Mouse (Mus musculus) brain, embryonic 14.5 days (tissue): Measurements from ENCODE around the gene Wdr95. TPM values are rescaled to one million over a fixed set of nuclear protein-coding genes. Genes with fewer than 3 reads are reported as not detected.

Experiments used
- DNase-seq: peaks from one replicate; pipeline ENCODE4 v3.0.0-alpha.2; 2011; ENCODE audit warnings: low read depth
- CTCF ChIP-seq: fragments of 200-500 bp; IDR thresholded peaks from 2 replicates; pipeline ENCODE4 v1.5.1; 2012; ENCODE audit warnings: inconsistent platforms, mild to moderate bottlenecking, moderate library complexity, borderline replicate concordance; ENCODE audit not compliant: insufficient read depth, insufficient read length; ENCODE audit errors: extremely low read depth
- POLR2A ChIP-seq: fragments of 200-500 bp; IDR thresholded peaks from 2 replicates; pipeline ENCODE4 v1.6.1; 2012; ENCODE audit warnings: mild to moderate bottlenecking, inconsistent platforms, borderline replicate concordance; ENCODE audit not compliant: poor library complexity, insufficient read depth, insufficient read length, severe bottlenecking; ENCODE audit errors: extremely low read depth
- polyA plus RNA-seq: library from polyadenylated mRNA; depleted of rRNA; stranded (reverse); fragments of >200 nt; gene quantifications from 2 replicates; pipeline ENCODE4 v1.2.3, GENCODE M21; 2012

Wdr95 gene
- polyA plus RNA-seq, 1 experiment, result 0.37 TPM

DNA sequence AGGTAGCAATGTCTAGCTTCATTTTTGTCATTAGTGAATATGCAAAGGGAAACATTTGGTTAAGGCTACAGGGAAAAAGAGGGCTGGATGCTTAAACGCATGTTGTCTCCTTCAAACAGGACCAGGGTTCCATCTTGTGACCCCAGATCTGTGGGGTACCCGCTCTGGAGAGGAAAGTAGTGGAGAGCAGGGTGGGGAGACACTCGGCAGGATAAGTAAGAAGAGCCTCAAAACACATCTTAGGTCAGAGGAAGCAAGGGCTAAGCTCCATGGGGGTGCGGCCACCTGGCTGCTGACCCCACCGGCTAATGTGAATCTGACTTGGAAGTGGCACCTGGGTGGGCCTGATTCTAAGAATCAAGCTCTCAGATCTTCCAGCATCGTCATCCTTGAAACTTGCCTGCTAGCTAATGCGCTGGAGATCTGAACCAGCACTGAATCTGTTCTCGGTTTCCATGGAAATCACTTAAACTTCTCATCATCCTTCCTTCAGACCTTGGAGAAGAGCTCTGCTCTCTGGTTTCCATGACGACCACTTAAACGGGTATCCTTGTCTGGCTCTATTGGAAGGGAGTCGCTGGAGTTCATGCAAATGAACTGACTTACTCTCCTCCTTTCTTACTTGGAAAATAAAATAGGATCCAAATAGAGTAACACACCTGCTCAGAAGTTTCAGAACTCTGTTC is 32.6 kb downstream of the Wdr95 start:
- DNase-seq, result peak; percentile 96
- TF ChIP-seq POLR2A (no peak), CTCF (no peak)

DNA sequence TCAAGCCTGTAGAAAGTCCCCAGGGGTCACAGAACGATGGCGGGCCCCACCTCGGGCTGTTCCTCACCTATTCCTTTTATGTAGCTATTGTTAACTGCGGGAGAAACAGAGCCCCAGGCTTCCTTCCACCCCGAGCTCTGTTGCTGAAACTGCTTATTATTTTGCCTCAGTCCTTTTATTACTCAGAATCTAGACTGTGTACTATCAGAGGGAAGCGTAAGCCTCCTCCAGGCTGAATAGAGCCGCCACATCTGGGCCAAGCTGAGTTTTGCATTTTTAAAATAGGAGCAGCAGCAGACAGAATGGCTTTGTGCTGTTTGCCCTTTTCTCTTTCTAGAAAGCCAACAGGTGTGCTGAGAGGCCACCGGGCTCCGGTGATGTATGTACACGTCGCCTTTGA is 37.5 kb downstream of the Wdr95 start:
- TF ChIP-seq CTCF (no peak), POLR2A (no peak)
- DNase-seq, result peak; percentile 51

DNA sequence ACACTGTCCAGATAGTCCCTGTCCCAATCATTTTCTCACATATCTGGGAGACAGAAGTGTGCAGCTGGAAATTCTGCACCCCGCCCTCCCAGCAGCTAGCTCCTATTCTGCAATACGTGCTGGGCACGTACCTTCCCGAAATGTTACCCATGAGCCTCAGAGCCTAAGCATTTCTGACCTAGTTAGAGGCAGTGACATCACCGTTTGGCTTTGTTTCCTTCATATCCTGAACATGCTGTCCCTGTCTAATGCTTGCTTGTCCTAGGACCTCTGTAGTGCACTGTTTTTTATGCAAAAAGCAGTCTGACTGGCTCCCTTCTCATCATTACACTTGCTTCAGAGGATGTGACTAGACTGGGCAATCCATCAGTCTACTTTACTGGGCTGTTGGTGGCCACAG is 38.5 kb downstream of the Wdr95 start:
- DNase-seq, result peak; percentile 59
- no peak for TF ChIP-seq POLR2A
- TF ChIP-seq CTCF, result no peak

DNA sequence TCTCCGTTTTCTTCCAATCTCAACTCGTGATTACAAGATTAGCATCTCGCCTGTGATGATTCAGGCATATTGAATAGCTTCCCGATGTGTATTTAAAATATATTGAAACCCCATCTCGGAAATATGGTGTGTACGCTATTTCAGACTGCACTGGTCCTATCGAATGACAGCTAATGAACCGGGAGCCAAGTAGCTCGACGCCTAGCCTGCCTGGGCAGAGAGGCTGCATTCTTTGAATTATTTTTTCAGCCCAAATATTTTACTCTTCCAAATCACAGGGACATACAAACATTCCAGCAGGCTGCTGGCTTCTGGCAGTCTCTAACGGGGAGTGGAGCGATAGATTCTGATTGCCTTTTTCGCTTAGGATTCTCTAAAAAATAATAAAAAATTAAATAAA is 40.5 kb downstream of the Wdr95 start:
- DNase-seq, result no peak

DNA sequence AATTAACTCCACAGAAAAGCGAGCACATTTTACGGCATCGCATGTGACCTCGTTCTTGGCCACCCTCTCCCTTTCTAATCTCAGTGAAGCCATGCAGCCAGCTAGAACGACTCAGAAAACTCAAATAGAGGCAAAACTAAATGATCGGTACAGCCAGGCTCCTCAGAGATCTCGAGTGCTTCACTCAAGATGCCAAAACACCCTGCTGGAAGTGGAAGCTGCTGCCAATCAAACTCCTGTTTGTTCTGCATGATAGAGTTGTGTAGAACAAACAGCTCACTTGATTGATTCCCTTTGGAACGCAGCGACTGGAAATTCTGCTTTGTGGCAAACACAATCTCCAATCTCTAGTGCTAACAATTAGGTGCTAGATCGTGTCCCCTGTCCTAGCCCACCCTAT is 48.5 kb downstream of the Wdr95 start:
- TF ChIP-seq CTCF, result no peak
- TF ChIP-seq POLR2A, result no peak
- DNase-seq, result peak; percentile 81

More for the DNA sequence above, 40.5 kb downstream of the Wdr95 start:
- no peak for TF ChIP-seq CTCF

DNA sequence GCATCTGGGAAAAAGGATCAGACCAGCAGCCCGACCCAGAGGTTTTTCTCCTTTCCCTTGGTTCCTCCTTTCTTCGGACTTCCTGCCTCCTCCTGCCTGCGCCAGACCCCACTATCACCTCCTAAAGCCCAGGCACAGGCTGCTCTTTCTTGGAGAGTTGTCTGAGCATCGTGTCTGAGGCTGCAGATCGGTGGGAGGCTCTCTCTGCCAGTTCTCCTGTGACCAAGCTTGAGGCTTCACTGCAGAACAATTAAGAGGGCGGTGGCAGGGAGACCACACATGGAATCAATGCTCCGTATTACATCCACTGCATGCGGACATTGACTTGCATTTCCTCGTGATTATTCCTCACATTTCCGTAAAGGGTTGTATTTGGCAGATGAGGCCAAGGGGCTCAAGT is 49.0 kb downstream of the Wdr95 start:
- DNase-seq, result peak; percentile 39
- no peak for TF ChIP-seq CTCF
- no peak for TF ChIP-seq POLR2A

DNA sequence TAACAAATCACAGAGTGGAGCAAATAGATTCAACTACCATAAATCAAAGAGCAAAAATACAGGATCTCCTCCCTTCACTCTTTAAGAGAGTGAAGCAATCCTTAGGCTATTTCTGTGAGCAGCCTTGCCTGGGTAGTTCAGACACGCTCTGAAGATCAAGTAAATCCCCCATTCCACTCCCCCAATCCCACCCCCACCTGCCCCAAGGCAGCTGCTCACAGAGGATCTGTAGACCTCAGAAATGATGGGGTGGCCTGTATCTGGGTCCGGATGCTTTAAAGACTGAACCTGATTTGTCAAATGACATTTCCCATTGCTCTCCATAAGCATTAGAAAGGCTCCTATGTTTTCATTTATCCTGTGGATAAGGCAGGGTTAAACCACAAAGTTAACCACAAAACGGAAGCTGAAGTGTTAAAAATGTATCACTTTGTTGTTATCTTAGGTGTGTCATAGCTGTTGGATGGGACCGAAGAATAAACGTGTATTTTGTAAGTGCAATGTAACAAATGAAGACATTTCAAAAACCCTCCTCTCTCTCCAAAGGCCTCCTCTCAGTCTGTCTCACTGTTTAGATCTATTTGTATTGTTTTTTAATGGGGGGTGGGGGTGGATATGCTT is 54.3 kb downstream of the Wdr95 start:
- DNase-seq, result no peak
- TF ChIP-seq POLR2A, result no peak
- TF ChIP-seq CTCF, result no peak

DNA sequence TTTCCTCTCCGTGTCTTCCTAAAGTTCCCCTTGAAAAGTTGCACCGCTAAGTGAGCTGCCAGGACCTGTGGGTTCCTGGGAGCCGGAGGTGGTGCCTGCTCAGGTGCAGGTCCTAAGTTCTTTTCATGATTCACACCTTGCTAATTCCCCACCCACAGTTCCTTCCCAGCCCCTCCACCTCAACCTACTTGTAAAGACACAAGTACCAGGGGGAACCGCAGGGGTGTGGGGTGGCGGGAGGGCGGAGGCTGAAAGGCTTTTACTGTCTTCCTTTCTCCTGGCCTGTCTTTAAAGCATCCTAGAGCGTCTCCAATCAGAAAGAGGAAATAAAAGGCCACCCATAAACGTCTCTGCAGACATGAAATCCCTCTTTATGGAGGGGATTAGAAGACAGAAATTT is 55.0 kb downstream of the Wdr95 start:
- TF ChIP-seq POLR2A (no peak), CTCF (no peak)
- no peak for DNase-seq

DNA sequence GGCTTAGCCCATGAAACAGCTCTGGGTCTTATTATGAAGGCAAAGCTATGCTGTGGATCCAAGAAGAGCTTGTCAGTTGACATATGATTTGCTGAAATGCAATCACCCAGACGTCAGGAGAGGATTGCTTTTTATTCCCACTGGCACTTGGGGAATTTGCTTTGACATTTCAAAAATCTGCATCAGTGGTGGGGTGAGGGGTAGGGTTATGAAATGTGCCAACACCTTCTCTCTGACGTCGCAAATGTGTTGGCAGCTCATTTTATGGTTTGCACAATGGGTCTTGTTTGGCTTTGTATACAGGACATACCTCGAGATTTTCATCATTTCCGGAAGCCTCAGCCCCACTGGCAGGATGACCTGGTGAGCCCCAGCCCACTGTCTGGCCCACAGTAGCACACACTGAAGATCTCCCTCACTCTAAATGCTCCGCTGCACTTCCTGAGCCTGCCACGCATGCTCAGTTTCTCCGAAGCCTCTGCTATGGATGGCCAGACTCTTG is 55.7 kb downstream of the Wdr95 start:
- TF ChIP-seq POLR2A (no peak), CTCF (no peak)

DNA sequence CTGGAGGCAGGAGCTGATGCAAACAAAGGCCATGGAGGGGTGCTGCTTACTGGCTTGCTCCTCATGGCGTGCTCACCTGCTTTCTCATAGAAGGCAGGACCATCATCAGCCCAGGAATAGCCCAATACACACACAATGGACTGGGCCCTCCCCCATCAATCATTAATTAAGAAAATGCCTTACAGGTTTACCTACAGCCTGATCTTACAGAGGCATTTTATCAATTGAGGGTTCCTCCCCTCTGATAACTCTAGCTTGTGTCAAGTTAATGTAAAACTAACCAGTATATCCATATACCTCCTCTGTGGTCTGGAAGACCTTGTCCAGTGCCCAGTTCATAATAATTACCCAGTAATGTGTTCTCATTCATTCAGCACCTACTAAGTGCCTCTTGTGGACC is 56.8 kb downstream of the Wdr95 start:
- TF ChIP-seq CTCF, result no peak
- TF ChIP-seq POLR2A, result no peak
- DNase-seq, result no peak

More for the DNA sequence above, 55.7 kb downstream of the Wdr95 start:
- peak; percentile 75 for DNase-seq

DNA sequence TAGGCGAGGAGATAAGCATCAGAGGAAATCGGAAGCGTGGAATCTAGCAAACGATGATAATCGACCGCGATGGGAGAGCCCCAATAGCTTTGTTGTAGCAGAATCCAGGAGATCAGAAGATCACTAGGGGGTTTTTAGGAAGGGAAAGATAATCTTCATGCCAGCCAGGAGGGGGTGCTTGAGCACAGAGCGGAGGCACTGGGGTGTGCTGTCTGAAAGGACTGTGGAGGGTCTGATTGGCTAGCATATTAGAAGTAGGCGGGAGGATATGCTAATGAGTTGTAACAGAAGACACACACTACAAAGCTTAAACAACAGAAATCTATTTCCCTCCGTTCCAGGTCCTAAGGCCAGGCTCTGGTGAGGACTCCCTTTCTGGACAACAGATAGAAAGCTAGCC is 57.4 kb downstream of the Wdr95 start:
- TF ChIP-seq CTCF, result no peak
- TF ChIP-seq POLR2A, result no peak
- peak; percentile 42 for DNase-seq

DNA sequence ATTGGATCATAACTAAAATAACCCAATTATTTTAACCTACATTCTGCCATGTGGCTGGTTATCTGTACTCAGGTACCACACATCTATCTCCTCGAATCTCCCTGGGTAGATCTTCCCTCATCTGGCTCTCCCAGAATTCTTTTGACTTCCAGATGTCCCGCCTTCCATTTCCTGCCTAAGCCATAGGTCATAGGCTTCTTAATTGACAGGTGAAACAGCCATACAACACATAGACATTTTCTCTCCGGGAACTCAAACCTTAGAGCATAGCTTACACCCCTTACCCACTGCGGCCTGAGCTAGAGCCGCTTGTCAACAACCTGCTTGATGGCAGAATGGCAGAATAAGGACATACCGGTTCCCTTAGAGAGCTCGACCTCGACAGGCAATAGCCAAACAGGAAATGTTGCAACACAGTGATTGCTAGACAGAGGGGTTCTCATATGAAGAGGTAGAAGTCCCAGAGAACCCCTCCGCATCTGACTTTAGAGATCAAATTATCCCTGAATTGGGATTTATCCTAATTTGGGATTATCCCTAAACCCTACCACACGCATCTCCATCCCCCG is 58.9 kb downstream of the Wdr95 start:
- no peak for TF ChIP-seq POLR2A
- no peak for TF ChIP-seq CTCF
- no peak for DNase-seq
